Mouse (Mus musculus) small intestine, adult 2 months (tissue): Measurements from ENCODE around the gene Ints14. TPM values are rescaled to one million over a fixed set of nuclear protein-coding genes. Genes with fewer than 3 reads are reported as not detected.

Experiments used
- H3K27ac ChIP-seq: fragments of 200-500 bp; 2 replicates; pipeline ENCODE4 v1.5.1; 2012; ENCODE audit warnings: low read depth, low read length, control low read depth, inconsistent platforms; ENCODE audit not compliant: insufficient read depth
- H3K27me3 ChIP-seq: fragments of 200-500 bp; 2 replicates; pipeline ENCODE4 v1.6.1; 2012; ENCODE audit warnings: mild to moderate bottlenecking, moderate library complexity, low read length, inconsistent platforms; ENCODE audit not compliant: control insufficient read depth, insufficient read depth
- H3K36me3 ChIP-seq: fragments of 200-500 bp; 2 replicates; pipeline ENCODE4 v1.6.1; 2012; ENCODE audit warnings: mild to moderate bottlenecking, low read length, control low read depth, inconsistent platforms; ENCODE audit not compliant: control insufficient read depth, insufficient read depth
- H3K4me1 ChIP-seq: fragments of 200-500 bp; 2 replicates; pipeline ENCODE4 v1.6.1; 2012; ENCODE audit warnings: low read length, inconsistent platforms, mixed read lengths; ENCODE audit not compliant: control insufficient read depth, insufficient read depth, insufficient read length
- H3K4me3 ChIP-seq: fragments of 200-500 bp; 2 replicates; pipeline ENCODE4 v1.5.1; 2012; ENCODE audit warnings: low read depth, mild to moderate bottlenecking, control low read depth, inconsistent platforms, low read length, moderate library complexity
- CTCF ChIP-seq: fragments of 200-500 bp; IDR thresholded peaks from 2 replicates; pipeline ENCODE4 v1.5.1; 2012; ENCODE audit warnings: low read depth, mild to moderate bottlenecking, control low read depth, inconsistent platforms, low read length, moderate library complexity, mixed read lengths; ENCODE audit not compliant: insufficient replicate concordance, insufficient read length; ENCODE audit errors: extremely low read depth
- POLR2A ChIP-seq: fragments of 200-500 bp; IDR thresholded peaks from 2 replicates; pipeline ENCODE4 v1.6.1; 2012; ENCODE audit warnings: low read depth, mild to moderate bottlenecking, control low read depth, inconsistent platforms, low read length, moderate library complexity
- WGBS: fragments of 180-500 bp; shearing (Covaris S2); methylation state at CpG from one replicate; pipeline ENCODE4 v1.1.7; 2018; 5-methylcytosine and 5-hydroxymethylcytosine counted together
- polyA plus RNA-seq: library from polyadenylated mRNA; depleted of rRNA; stranded (reverse); fragments of >200 nt; gene quantifications from 2 replicates; pipeline ENCODE4 v1.2.3, GENCODE M21; 2012

Ints14 gene
- polyA plus RNA-seq, 1 experiment: 7.2 TPM

DNA sequence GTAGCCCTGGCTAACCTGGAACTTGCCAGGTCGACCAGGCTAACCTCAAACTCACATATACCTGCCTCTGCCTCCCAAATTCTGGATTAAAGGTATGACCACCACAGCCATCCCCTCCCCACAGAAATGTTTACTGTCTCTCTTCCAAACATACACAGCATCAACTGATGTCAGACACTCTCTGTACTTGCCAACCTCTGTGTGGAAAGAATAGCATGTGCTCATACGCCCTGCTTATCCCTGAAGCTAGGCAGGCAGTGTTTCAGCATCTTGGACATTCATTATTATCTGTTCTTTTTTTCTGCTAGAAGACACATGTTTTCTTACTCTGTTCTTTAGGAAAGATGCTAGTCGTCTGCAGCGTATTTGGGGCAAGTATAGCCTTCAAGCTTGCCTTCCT is 57.2 kb downstream of the Ints14 start:
- TF ChIP-seq POLR2A: no peak
- no peak for TF ChIP-seq CTCF
- 85% methylated on average over 4 of the region's 4 CpGs for WGBS
- Histone ChIP-seq H3K4me1 (peaks cover 22% of the 10 kb centered on the region), H3K27me3 (no peaks in the 10 kb centered on the region), H3K4me3 (no peak overlapping the region), H3K36me3 (no peaks in the 10 kb centered on the region), H3K27ac (no peak overlapping the region)

GRCm38 (mm10) chr9:65018588-65019121 is 58.0 kb downstream of the Ints14 start:
- no peak overlapping the region for H3K27ac ChIP-seq
- no peaks in the 10 kb centered on the region for H3K27me3 ChIP-seq

DNA sequence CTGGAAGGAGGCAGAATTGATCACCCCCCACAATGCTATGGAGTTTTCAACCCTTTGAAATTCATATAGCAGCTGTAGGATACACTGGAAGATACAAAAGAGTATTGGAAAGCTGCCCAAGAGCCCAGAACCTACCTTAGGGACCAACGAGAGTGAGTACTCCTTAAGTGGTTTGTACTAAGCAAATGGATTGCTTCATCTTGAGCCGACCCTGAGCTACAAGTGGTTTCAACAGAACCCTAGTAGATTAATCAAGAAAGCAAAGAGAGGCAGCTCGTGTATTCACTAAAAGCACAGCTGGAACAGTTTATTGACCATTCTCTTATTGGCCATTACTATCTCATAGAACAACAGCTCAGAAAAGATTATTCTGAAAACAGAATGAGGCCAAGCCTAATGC is 58.4 kb downstream of the Ints14 start:
- no peaks in the 10 kb centered on the region for H3K27me3 ChIP-seq
- TF ChIP-seq CTCF (no peak), POLR2A (no peak)
- 17% methylated on average over 3 of the region's 3 CpGs for WGBS
- no peak overlapping the region for H3K27ac ChIP-seq
- no peak overlapping the region for H3K4me3 ChIP-seq
- peaks cover 24% of the 10 kb centered on the region for H3K4me1 ChIP-seq
- H3K36me3 ChIP-seq: no peaks in the 10 kb centered on the region

More at GRCm38 (mm10) chr9:65018588-65019121, 58.0 kb downstream of the Ints14 start:
- H3K36me3 ChIP-seq: no peaks in the 10 kb centered on the region
- peaks cover 24% of the 10 kb centered on the region for H3K4me1 ChIP-seq
- TF ChIP-seq POLR2A (no peak), CTCF (no peak)
- WGBS: 37% methylated on average over 3 of the region's 3 CpGs
- H3K4me3 ChIP-seq: no peak overlapping the region

GRCm38 (mm10) chr9:65020128-65020527 is 59.4 kb downstream of the Ints14 start:
- Histone ChIP-seq H3K4me1 (peaks cover 24% of the 10 kb centered on the region), H3K36me3 (no peaks in the 10 kb centered on the region), H3K4me3 (no peak overlapping the region), H3K27ac (no peak overlapping the region), H3K27me3 (no peaks in the 10 kb centered on the region)
- TF ChIP-seq POLR2A: no peak
- no peak for TF ChIP-seq CTCF
- 59% methylated on average over 4 of the region's 4 CpGs for WGBS

DNA sequence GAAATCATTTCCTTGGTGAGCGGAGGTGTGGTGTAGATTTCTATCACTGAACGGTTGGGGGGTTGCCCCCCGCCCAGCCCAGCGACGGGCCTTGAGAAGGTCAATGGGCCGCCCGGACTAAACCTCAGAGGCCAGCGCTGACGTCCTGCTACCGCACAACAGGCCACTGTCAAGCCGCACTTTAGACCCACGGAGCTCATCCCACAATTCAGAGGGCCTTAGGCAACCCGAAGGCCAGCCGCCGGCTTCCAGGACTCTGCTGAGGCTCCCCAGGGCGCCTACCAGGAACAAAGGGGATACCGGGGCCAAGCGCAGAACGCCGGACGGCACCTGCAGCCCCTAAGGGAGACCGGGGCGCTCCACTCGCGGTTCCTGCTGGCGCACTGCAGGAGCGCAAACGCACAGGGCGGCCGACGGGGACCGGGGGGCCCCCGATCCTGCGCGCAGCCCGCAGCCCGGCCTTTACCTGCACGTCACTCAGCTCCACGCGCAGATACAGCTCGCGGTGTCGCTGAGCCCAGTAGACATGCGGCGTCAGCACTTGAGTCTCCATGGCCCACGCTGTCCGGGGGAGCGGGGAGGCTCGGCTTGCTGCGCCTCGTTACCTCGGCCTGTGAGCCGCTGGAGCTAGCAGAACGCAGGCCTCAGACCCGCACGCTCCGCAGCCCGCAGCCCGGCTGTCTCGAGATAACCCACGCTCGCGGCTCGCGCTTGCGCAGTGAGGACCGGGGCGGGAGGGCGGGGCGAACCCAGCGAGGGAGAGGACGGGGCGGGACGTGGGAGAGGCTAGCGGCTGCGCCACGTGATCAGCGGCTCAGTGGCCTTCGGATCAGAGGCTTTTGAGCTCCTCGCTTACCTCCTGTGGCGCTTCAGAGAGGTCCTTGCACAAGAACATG is 60.5 kb downstream of the Ints14 start, which contains the start of gene Hacd3:
Gene Hacd3, minus strand, starts transcription at position 703 of the 896 bp plus-strand sequence.
- Histone ChIP-seq H3K36me3 (no peaks in the 10 kb centered on the region), H3K27me3 (no peaks in the 10 kb centered on the region), H3K27ac (peak within 1 kb of the TSS; percentile 87), H3K4me1 (peaks cover 23% of the 10 kb centered on the region), H3K4me3 (peak within 1 kb of the TSS; percentile 84)
- TF ChIP-seq CTCF: no peak
- TF ChIP-seq POLR2A: peak; percentile 80
- under 1% methylated on average over 81 of the region's 81 CpGs for WGBS

DNA sequence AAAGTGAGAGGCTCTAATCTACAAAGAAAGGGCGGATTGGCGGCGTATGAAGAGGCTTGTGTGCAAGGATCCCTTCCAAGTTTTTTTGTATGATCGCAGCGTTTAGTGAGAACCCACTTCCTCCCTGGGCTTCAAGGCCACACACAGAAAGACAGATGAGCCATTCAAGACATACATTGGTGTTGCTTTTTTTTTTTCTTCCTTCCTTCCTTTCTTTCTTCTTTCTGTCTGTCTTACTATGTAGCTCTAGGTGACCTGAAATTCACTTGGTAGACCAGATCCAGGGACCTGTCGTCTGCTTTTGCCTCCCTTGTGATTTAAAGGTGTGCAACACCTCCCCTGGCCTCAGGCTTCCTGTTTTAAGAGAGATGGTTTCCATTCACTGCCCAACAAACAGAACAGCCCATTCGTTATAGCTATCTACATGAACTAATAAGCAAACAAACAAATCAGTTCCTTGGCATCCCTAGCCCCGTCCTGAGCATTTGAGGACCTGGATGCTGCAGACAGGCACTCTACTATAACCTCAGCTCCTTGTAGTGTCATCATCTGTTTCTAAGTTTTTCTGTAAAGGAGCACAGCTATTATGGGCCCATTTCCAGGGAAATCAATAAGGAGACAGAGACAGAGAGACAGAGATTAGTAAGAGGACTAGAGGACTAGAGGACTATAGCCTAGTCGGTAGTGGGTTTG is 61.3 kb downstream of the Ints14 start:
- H3K4me3 ChIP-seq: peak overlapping the region; percentile 84
- no peaks in the 10 kb centered on the region for H3K27me3 ChIP-seq
- H3K27ac ChIP-seq: peak overlapping the region; percentile 87
- TF ChIP-seq CTCF: no peak
- WGBS: 9% methylated on average over 9 of the region's 9 CpGs
- H3K36me3 ChIP-seq: no peaks in the 10 kb centered on the region
- peaks cover 18% of the 10 kb centered on the region; the same call in 1 of the 2 replicates for H3K4me1 ChIP-seq
